Mouse (Mus musculus) liver, embryonic 14.5 days (tissue): ENCODE measurements around the gene Apbb1ip.

Experiments
- CTCF ChIP-seq: IDR thresholded peaks from 2 replicates; pipeline ENCODE4 v1.5.1; 2016; ENCODE audit warnings: antibody characterized with exemption, low read depth, control low read depth
- EP300 ChIP-seq: IDR thresholded peaks from 2 replicates; pipeline ENCODE4 v1.6.1; 2016; ENCODE audit warnings: antibody characterized with exemption, low read depth

DNA sequence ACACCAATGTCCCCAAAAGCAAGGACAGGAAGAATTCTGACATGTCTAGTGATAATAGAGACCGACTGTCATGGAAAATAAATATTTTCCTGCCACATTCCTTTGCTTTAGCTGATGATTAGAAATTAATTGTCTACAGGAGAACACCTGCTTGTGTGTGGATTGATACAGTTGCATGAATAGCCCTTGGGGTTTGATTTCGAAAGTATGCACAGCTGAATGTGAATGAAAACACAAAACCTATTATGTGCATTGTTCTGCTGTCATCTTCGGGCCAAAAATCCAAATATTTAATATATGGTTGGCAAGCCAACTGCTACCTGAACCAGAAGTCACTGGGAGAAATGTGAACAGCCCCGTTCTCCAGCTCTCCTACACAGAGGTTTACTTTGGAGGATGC is 78.0 kb downstream of the Apbb1ip start:
- TF ChIP-seq CTCF, result no peak
- no peak for TF ChIP-seq EP300
